Mouse (Mus musculus) E14TG2a.4 (cell line): ENCODE data around the gene Trim15.

Experiments used
- CTCF ChIP-seq: conservative IDR thresholded peaks from 2 replicates; pipeline ENCODE4 v1.5.1; 2014; ENCODE audit warnings: low read length
- NANOG ChIP-seq: IDR thresholded peaks from 2 replicates; pipeline ENCODE4 v1.6.1; 2014; ENCODE audit warnings: borderline replicate concordance, low read length, mixed read lengths
- POU5F1 ChIP-seq: IDR thresholded peaks from 2 replicates; pipeline ENCODE4 v1.6.1; 2014; ENCODE audit warnings: low read length, borderline replicate concordance

- TF ChIP-seq CTCF = no peak
- TF ChIP-seq NANOG = no peak
- no peak for TF ChIP-seq POU5F1
These were observed 5.3 kb downstream of the Trim15 start for GRCm38 (mm10) chr17:36861680-36862079.
